In the genomic region with DNA sequence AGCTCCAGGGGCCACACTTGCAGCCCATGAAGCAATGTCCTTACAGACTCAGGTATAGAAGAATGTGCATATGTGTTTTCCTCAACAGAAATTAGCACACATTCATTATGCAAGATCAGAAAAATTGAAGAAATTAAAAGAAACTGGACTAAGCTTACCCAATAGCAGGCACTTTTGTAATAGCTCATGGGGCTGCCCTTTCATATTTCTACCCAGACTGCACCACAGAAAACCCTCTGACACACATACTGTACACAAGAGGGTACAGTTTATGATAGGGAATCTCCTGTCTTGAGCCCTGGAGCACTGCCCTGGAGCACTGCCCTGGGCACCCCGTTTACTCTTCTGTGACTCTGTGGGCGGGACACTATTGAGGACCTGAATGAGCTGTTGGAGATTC, we compare ENCODE assay signal across 24 mouse cellular contexts. TPM values are rescaled to one million over a fixed set of nuclear protein-coding genes. Genes with fewer than 3 reads are reported as not detected.
"Had no signal": no experiment of that assay in that cellular context is flagged by ENCODE, and none has a peak within 500 bp of the region (broad histone marks: within the 10 kb centered on the region; RNA-seq: fewer than 3 reads in every experiment).

No protein-coding gene starts in this region.

- ATAC-seq: hindbrain, embryonic 16.5 days; inflammation-experienced regulatory T-cells, adult 6 months; intestine, embryonic 15.5 days; intestine, postnatal 0 days; liver, embryonic 12.5 days had no signal

- DNase-seq: gastrocnemius, postnatal 25 days; heart, adult 11 months; heart, adult 2 months; heart, postnatal 10 days; heart, postnatal 4 days; kidney, adult 18-20 months; kidney, adult 8-10 months; kidney, postnatal 10 days; kidney, postnatal 25 days; kidney, postnatal 4 days; left cerebral cortex, postnatal 4 days had no signal

RNA-seq across cellular contexts. Expression of gene Slc17a9, which starts 12.9 kb away (rescaled TPM):
- total RNA-seq: gastrocnemius, adult 18-20 months had no signal

RNA-seq across cellular contexts. Expression of gene Bhlhe23, which starts 38.7 kb away (rescaled TPM):
- total RNA-seq: gastrocnemius, adult 18-20 months; gastrocnemius, adult 8-10 months; gastrocnemius, postnatal 25 days; gastrocnemius, postnatal 4 days; heart, adult 2 months; heart, postnatal 10 days; heart, postnatal 25 days; heart, postnatal 4 days; layer of hippocampus, adult 2 months; layer of hippocampus, postnatal 25 days; left cerebral cortex, adult 8-10 months; left cerebral cortex, postnatal 4 days; liver, adult 2 months had no signal
